Comparison of ENCODE assay signal across 7 mouse cellular contexts in genomic region chr17:89654089-89654813, GRCm38 (mm10).
A peak's percentile ranks its signal among the peaks of the same experiment; 100 is the strongest.
DNase-seq lines count a peak whose midpoint lies in the region; TF ChIP-seq lines count a peak whose summit lies in the region.

No protein-coding gene starts in this region.

- no peaks in the 10 kb centered on the region for H3K4me1 ChIP-seq in E14TG2a.4 (replicated peaks; ENCODE audit: low read depth, low read length)
- H3K4me1 ChIP-seq in hindbrain, embryonic 10.5 days (replicated peaks), result peaks cover 6% of the 10 kb centered on the region; the same call in 1 of the 2 replicates

- H3K27ac ChIP-seq in hindbrain, embryonic 10.5 days, result no peak overlapping the region
- peak overlapping the region; percentile 40 for H3K27ac ChIP-seq in layer of hippocampus, adult 2 months

- TF ChIP-seq CTCF in E14TG2a.4 (conservative IDR thresholded peaks at IDR 0.05; ENCODE audit: low read length), result peak; percentile 45
- TF ChIP-seq CTCF in layer of hippocampus, adult 2 months (conservative IDR thresholded peaks at IDR 0.05), result peak; percentile 89

- H3K9me3 ChIP-seq in E14TG2a.4 (ENCODE audit: low read length), result no peaks in the 10 kb centered on the region
- no peaks in the 10 kb centered on the region for H3K9me3 ChIP-seq in hindbrain, embryonic 10.5 days

- H3K4me3 ChIP-seq in E14TG2a.4 (replicated peaks; ENCODE audit: low read length), result no peak overlapping the region
- no peak overlapping the region for H3K4me3 ChIP-seq in hindbrain, embryonic 10.5 days
- H3K4me3 ChIP-seq in layer of hippocampus, adult 2 months, result no peak overlapping the region

- H3K27me3 ChIP-seq in E14TG2a.4 (ENCODE audit: insufficient read depth, low read length), result no peaks in the 10 kb centered on the region
- H3K27me3 ChIP-seq in hindbrain, embryonic 10.5 days (ENCODE audit: insufficient read depth, poor library complexity, severe bottlenecking), result no peaks in the 10 kb centered on the region

- no peaks in the 10 kb centered on the region for H3K36me3 ChIP-seq in E14TG2a.4 (ENCODE audit: insufficient read depth, low read length)
- no peaks in the 10 kb centered on the region for H3K36me3 ChIP-seq in hindbrain, embryonic 10.5 days

- WGBS in hindbrain, embryonic 10.5 days, result 72% methylated on average over 5 of the region's 5 CpGs

- peak; percentile 71 for DNase-seq in NIH3T3 (ENCODE audit: low read depth)
- DNase-seq in cerebellum, postnatal 4 days (ENCODE audit: low spot score in 2 of 2), result peak; percentile 21 to 68
- DNase-seq in hindbrain, embryonic 10.5 days (ENCODE audit: low spot score), result peak; percentile 45
- peak; percentile 81 to 84 for DNase-seq in layer of hippocampus, adult 2 months (ENCODE audit: low spot score in 2 of 2)
- DNase-seq in mesoderm, embryonic 11.5 days (ENCODE audit: low read depth, low spot score), result peak; percentile 82
- peak; percentile 6 for DNase-seq in yolk sac, embryonic 10.5 days (ENCODE audit: low spot score)

Comparison
In these comparisons a context has a peak if more than half of its experiments do, and no peak if none do; other contexts are left out.
1. DNase-seq: peak in every context shown above with its lines; median percentile 82 in layer of hippocampus, adult 2 months; 82 in mesoderm, embryonic 11.5 days; 71 in NIH3T3; 45 in hindbrain, embryonic 10.5 days; 44 in cerebellum, postnatal 4 days; 6 in yolk sac, embryonic 10.5 days.